Mouse (Mus musculus) monocyte, adult 5-6 weeks (primary cell): ENCODE data around the gene Cand1. TPM values are rescaled to one million over a fixed set of nuclear protein-coding genes. Genes with fewer than 3 reads are reported as not detected.

ENCODE experiments used
- ATAC-seq: fragments of 153-309, 156-312 bp; replicated peaks from 2 replicates; pipeline ENCODE4 v1.8.0; 2017; ENCODE audit warnings: mild to moderate bottlenecking; ENCODE audit not compliant: low TSS enrichment, insufficient number of reproducible peaks, severe bottlenecking, poor library complexity, low FRiP score
- total RNA-seq: library from RNA; stranded (forward); fragments of 200-1000, 200-491, 200-594 nt; gene quantifications from 3 replicates; pipeline ENCODE4 v1.2.3, GENCODE M21; 2017

Cand1 gene
- 19.1 to 36.4 TPM (median 21.2 TPM) in 3 replicates for total RNA-seq

DNA sequence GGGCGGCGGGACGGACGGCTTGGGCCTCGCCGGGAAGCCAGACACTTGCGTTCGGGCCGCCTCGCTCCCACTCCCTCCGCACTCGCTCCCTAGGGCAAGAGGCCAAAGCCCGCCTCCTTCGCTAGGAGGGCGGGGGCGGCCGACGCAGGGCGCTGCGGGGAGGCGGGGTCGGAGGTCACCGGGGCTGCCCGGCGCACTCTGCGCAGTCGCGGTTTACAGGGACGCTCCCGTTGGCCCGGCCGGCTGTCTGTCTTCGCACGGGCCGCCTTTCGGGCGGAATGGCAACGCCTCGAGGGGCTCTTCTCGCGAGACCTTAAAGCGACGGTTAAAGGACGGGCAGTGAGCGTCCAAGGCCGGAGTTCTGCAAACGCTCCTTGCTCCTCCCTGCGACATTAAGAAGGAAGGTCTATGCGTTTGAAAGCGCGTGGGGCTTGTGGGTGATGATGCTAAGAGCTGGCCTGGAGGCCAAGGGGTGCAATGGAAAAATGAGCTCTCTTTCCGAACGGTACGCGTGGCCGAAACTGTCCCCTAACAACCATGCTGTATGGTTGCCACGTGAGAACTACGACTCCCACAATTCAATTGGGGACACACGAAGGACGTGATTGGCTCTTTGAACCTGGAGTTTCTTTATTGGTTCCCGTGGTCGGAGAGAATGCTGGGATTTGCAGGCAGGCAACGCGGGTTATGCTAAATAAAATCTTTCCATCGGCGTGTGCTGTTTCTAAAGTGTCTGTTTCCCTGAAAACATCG, at the start of gene Cand1:
Cand1 (minus strand) TSS at position 87 of the 753 bp plus-strand sequence.
- ATAC-seq: peak; percentile 94

DNA sequence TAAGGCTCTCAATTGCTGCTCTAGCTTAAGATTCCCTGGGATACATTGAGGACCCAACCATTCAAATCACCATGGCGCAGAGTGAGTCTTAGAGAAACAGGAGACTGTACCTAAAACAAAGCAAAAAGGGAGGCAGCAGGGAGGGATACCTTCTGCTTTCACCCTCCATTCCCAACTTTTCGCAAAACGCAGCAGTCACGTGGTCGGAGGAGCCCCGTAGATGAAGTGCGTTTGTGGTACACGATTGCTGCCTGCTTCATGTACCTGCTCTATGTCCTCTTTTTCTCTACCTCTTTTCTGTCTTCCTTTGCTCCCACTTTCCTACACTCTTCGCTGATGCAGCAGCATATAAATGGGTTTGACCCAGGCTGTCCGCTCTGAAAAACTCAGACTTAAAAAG, 39.0 kb upstream of the Cand1 start:
- no peak for ATAC-seq

DNA sequence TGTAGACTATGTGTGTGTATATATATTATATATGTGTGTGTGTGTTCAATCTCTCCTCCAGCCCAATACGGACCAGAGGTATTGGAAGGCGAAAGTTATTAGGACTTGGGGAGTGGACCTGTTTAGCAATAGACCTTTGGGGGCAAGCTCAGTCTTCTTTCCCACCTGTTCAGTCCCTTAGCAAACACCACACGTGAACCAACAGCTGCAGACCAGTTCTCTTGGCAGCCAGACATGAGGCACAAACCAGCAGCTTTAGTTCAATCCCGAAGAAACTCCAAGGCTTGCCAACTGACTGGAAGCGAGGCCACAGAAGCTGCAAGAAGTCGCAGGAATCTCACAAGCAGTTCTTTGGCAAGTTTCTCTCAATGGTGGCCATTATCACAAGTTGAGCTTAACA, 34.5 kb upstream of the Cand1 start:
- ATAC-seq: no peak

DNA sequence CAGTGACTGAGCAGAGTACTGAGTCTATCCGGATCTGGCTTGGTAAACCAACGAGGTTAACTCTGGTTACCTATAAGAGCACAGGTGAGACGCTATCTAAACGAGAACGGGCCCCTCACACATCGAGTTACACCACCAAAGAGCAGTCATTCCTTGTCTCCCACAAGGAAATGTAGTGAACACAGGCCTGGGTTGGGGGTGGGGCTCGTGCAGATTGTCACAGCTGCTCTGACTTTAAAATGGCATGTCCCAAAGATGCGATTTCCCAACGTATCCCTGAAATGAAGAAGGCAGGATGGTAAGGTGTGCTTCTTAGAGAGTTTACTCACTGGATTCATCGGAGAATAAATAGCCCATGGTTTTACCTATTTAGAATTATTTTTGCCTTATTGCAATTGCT, 32.7 kb upstream of the Cand1 start:
- ATAC-seq: no peak

DNA sequence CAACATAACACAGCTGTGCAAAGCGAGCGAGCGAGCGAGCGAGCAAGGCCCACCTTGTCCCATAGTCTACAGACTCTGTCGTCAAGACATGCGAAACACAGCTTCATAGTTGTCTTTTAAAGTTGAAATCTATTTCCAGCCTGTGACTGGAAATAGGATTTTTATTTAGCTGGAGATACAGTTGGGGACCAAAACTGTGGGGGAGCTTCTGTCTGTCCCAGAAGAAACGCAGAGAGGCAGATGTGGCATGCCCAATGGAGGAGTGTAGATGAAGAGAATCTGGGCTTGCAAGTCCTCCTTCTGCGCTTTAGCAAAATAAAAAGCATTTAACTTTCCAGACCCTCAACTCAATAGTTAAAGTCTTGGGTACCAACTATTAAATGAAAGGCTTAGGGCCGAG, 32.1 kb upstream of the Cand1 start:
- no peak for ATAC-seq

DNA sequence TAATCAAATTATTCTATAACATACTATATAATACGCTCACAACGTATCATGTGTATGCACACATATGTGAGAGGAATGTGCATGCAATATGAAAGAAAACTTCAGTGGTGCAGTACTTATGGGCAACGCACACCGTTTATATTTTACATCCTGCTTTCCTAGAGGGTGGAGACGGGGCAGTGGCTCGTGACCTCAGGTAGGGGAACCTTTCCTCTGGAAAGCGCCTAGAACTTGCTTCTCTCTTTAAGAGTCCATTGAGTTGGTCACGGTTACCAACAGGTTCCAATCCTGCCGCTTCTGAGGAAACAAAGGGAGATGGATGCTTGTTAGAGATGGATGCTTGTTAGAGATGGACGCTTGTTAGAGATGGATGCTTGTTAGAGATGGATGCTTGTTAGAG, 31.2 kb upstream of the Cand1 start:
- ATAC-seq: no peak

DNA sequence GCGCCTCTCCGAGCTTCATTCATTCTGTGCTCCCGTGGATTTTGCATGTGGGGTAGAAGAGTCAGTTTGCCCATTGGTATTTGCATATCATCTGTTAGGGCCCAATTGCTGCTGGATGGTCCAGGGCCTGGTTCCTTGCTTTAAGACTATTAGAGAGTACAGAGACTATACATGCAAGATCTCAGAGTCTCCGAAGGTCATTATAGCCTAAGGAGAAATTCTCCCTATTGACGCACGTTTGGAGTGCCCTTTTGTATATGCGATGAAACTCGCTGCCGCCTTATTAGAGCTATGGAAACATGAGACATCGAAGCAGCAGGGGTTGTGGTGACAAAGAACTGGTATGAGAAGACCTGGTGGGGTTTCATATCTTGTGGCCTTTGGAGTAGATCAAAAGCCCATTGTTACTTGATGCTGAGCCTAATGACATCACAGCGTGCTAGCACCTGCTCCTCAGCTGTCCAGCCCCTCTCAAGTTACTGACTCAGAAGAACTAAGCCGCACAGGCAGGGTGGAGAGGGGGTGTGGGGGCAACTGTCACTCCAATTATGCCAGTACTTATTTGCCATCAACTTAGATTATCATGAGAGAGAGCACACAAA, 30.6 kb upstream of the Cand1 start:
- no peak for ATAC-seq

DNA sequence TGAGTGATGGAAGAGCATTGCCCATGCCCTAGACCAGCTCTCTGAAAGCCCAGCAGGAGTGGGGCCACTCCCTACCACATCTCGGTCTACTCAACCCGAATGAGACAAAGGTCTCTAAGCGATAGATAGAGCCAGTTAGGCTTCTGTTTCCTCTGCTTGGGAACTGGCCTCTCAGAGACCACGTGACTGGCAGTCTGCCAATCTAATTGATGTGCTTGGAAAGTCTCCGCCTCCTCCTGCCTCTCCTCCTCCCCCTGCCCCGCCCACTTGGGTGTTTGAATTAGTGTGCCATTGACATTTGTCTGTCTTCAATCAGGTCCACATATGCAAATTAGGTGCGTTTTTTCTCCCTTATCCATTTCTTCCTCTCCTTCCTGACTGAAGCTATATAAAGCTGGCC, 24.9 kb upstream of the Cand1 start:
- no peak for ATAC-seq

DNA sequence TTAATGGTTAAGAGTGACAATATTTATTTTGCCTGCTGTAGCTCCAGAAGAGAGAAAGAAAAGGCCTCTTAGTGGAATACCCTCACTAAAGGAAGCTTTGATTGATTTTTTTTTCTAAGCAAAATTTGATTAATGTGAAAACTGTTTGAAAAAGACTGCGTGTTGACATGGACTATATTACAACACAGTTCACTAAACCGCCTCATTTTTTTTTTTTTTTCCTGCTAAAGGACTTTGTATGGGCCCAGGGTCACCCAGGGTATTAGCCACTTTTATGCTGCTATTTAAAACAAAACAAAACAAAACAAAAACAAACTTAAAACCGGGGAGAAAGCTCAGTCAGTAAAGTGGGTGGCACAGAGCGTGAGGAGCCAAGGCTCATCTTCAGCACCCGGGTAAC, 23.0 kb upstream of the Cand1 start:
- no peak for ATAC-seq

DNA sequence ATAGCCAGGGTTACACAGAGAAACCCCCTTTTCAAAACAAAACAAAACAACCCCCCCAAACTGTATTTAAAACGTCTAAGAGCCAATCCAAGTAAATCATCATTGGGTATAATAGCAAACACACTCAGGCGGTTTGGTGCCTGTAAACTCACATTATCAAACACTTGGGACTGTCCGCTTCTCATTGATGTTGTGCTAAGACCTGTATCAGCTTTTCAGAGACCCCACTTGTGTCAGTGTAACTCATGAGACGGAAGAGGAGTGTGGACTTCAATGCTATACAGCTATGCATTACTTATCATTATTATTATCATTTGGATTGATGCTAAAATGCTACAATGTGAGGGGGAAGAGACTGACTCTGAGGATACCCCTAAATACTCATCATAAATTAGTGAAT, 18.0 kb upstream of the Cand1 start:
- no peak for ATAC-seq

DNA sequence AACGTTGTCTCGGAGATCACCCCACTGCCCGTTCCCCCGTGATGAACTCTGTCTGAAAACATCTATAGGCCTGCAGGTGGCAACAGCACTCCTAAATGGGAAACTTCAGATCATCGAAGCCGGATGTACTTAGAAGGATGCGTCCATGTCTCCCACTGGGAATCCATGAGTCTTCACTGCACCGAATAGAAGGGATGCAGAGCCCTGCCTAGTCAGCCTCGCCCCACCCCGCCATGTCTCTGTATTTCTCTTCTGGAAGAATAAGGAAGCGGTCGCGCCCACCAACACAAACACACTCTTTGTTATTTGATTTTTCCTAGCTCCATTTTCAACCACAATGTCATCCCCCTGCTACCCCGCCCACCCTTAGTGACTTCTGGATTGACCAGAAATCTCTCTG, 4.3 kb upstream of the Cand1 start:
- no peak for ATAC-seq

DNA sequence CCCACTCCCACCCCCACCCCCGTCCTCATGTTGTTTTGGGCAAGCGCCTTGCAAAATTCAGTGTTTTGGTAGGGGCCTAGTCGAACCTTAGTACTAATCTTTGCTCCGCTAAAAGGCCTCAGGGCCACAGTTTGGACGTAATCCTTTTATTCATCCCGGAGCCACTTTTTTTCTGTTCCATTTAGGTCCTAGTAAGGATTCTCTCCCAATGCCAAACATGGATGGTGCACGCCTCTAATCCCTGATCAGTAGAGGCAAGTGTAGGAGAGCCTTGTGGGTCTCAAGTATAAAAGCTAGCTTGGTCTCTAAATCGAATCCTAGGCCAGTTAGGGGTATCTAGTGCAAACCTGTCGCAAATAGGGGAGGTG, 851 bp upstream of the Cand1 start:
- ATAC-seq: no peak

DNA sequence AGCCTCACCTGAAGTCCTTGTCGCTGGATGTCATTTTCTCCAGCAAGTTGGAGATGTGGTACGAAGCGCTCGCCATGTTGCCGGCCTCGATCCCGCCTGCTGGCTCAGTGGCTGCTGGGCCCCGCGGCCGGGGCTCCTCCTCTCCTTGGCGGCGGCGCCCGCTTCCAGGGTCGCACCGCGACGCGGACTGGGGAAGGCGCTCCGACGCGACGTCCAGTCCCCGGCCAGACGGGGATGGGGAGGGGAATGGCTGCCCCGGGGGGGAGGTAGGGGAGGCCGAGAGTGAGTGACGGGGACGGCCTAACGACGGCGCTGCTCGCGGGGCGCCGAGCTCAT, 254 bp downstream of the Cand1 start:
- no peak for ATAC-seq

DNA sequence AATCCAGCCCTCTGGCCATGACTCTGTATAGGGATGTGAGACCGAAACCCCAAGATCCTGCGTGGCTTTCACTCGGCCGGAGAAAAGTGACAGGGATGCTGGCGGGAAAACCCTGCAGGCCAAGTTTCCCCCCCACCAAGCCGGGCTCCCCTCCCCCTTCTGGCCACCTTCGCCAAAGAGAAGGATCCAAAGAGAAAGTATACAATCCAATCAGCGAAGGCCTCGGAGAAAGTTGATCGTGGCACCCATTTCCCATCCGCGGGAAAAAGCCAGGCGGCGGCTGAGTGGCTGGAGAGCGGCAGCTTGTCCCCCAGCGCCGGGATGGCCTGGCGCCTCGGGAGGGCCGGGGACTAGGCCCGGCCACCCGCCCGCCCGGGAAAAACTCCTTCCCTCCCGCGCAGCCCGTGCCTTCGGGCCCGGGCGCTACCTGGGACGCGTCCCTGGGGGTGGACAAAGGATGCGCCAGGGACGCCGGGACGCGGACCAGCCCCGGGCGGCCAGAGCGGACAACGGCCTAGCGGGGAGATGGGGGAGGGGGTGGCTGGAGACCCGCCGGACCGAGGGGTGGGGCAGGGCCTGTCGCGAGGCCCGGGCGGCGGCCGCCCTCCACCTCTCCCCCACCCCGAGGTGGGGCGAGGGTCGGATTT, 747 bp downstream of the Cand1 start:
- ATAC-seq: no peak

DNA sequence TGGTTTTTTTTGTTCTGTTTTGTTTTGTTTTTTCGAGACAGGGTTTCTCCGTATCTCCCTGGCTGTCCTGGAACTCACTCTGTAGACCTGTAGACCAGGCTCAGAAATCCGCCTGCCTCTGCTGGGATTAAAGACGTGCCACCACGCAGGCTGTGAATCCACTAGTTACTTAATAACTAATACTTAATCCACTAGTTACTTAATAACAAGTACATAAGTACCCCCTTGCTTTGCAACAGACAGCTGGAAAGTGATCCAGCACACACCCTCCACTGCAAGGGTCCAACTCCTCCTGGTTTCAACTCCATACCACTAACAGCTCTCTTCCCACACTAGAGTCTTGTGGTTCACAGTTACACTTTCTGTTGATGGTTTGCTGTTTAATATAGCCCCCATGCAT, 8.3 kb downstream of the Cand1 start:
- ATAC-seq: no peak

DNA sequence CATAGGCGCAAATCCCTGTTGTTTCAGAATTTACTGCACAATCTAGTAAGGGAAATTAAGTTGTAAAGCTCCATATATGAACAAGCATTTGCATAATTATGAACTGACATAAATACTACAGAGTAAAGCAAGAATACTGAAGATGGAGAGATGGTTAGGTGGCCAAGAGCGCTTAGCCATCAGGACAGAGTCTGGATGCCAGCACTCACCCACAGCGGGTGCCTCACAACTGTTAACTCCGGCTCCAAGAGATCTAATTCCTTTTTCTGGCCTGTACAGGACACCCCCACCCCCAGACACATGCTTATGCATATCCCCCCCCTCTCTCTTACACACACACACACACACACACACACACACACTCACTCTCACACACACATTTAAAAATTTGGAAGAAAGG, 9.2 kb downstream of the Cand1 start:
- no peak for ATAC-seq

DNA sequence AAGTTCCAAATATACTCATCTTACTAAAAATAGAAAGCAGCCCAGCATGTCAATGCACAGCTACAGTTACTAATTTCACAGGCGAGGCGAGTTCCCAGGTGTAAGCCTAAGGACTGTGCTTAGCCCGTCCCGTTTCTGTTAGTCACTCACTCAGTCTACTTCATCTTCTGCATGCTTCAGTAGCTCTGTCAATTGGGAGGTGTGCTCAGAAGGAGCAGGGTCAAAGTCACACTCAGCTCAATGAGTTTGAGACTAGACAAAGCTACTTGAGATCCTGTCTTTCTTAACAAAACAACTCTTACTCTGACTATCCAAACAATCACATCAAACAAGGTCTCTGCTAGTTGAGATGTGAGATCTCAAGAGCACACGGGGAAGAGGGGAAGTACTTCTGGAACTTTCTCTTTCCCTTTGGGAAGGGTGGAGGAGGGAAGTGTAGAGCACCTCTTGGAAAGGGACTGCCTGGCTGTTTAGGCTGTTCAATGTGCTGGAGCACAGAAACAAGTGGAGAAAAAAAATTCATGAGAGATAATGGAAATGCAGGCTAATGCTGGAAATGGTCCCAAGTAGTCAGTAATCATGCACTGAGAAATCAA, 9.7 kb downstream of the Cand1 start:
- ATAC-seq: no peak

DNA sequence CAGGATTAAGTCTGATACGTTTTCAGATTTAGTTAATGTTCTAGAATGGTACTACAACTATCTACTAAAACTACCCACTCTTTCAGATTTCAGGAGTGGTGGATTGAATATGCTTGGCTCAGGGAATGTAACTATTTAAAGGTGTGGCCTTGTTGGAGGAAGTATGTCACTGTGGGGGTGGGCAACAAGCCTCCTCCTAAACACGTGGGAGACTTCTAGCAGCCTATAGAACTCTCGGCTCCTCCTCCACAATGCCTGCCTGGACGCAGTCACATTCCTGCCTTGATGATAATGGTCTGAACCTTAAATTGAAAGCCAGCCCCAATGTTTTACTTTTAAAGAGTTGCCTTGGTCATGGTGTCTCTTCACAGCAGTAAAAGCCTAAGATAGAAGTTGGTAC, 16.2 kb downstream of the Cand1 start:
- no peak for ATAC-seq

DNA sequence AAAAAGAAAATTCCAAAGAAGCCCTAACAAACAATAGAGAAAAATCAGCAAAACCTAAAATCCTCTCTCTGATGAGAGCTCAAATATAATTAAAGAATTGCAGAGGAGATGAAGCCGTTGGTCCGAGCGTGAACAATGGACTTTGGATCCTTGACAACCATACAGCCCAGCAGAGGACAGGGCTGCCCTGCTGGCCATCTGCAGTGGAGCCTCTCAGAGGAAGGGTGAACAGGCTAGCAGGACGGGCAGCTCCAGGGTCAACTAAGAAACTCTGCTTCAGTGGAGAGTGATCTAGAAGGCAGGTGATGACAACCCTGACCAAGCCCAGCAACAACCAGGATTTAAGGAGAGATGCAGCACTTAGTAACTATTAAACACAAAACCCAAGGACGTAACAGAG, 18.2 kb downstream of the Cand1 start:
- no peak; the same call in 1 of the 2 replicates for ATAC-seq

DNA sequence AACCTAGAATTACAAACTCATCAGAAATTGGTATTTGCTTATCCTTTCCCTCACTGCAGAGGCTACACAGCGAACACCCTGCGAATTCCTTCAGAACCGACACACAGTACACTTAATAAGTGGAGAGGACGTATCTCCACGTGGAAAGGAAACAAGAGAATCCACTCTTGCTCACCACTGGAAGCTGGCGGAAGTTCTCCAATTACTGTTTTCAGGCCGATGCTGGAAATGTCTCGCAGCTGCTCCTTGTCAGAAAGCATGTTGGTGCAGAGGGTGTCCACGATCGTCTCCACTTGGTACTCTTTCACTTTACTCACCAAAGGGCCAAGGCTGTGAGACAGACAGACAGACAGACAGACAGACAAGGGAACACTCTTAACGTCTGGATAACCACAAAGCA, 20.4 kb downstream of the Cand1 start:
- no peak for ATAC-seq
